9 mouse cellular contexts compared by ENCODE assay signal in the genomic region with DNA sequence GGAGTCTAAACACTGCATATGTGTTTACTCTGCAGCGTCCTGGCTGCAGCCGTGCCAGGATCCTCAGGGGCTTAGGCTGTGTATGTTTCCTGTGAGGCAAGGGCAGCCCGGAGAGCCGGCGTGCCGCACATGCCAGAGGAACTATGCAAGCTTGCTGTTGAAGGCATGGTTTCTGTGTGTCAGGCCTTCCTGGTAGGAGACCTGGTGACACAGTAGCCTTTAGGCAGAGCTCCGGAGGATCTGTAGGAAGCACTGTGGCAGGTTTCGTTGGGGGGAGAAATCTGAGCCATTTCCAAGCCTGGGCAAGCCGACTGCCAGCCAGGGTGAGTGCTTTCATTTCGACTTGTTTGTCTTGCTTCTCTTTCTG. TPM values are rescaled to one million over a fixed set of nuclear protein-coding genes. Genes with fewer than 3 reads are reported as not detected.
A peak's percentile ranks its signal among the peaks of the same experiment; 100 is the strongest.
DNase-seq lines count a peak whose midpoint lies in the region; ATAC-seq and TF ChIP-seq lines count a peak whose summit lies in the region.
"Had no signal": no experiment of that assay in that cellular context is flagged by ENCODE, and none has a peak within 500 bp of the region (broad histone marks: within the 10 kb centered on the region; RNA-seq: fewer than 3 reads in every experiment).

No protein-coding gene starts in this region.

- DNase-seq in kidney, adult 11 months = peak; percentile 51
- DNase-seq in lung, postnatal 14 days = peak; percentile 71
- DNase-seq in left cerebral cortex, postnatal 25 days (ENCODE audit: low spot score in 2 of 2) = no peak
- DNase-seq in left cerebral cortex, adult 18-20 months (ENCODE audit: low spot score in 2 of 2) = no peak
- DNase-seq: thymus, adult 18-20 months had no signal

- H3K9ac ChIP-seq in kidney, embryonic 14.5 days (ENCODE audit: low read depth, low read length) = no peak overlapping the region
- H3K9ac ChIP-seq in intestine, embryonic 15.5 days = no peak overlapping the region
- H3K9ac ChIP-seq in forebrain, embryonic 12.5 days = no peak overlapping the region

- H3K27me3 ChIP-seq in kidney, embryonic 14.5 days (ENCODE audit: control insufficient read depth, insufficient read depth, low read length) = no peaks in the 10 kb centered on the region
- H3K27me3 ChIP-seq in intestine, embryonic 15.5 days (replicated peaks) = no peaks in the 10 kb centered on the region
- H3K27me3 ChIP-seq in forebrain, embryonic 12.5 days = no peaks in the 10 kb centered on the region

- no peaks in the 10 kb centered on the region; the same call in 1 of the 2 replicates for H3K36me3 ChIP-seq in kidney, embryonic 14.5 days (ENCODE audit: control insufficient read depth, insufficient read depth, low read length)
- no peaks in the 10 kb centered on the region for H3K36me3 ChIP-seq in intestine, embryonic 15.5 days
- H3K36me3 ChIP-seq in forebrain, embryonic 12.5 days (replicated peaks) = no peaks in the 10 kb centered on the region

- TF ChIP-seq CTCF in embryonic fibroblast, embryonic 13.5 days (IDR thresholded peaks at IDR 0.05; ENCODE audit: borderline replicate concordance, insufficient read depth, low read length) = no peak

- H3K4me3 ChIP-seq in kidney, embryonic 14.5 days (ENCODE audit: low read length) = no peak overlapping the region
- H3K4me3 ChIP-seq in embryonic fibroblast, embryonic 13.5 days (ENCODE audit: insufficient read depth, low read length) = no peak overlapping the region
- no peak overlapping the region for H3K4me3 ChIP-seq in intestine, embryonic 15.5 days (replicated peaks)
- H3K4me3 ChIP-seq in forebrain, embryonic 12.5 days (replicated peaks) = no peak overlapping the region

- 0 out of 2 replicates have a peak, but pooled peaks cover 4% of the 10 kb centered on the region for H3K4me1 ChIP-seq in kidney, embryonic 14.5 days (ENCODE audit: control insufficient read depth, insufficient read depth, low read length)
- H3K4me1 ChIP-seq in embryonic fibroblast, embryonic 13.5 days (ENCODE audit: control insufficient read depth, insufficient read depth, low read length) = peaks cover 20% of the 10 kb centered on the region
- no peaks in the 10 kb centered on the region; the same call in none of the 2 replicates for H3K4me1 ChIP-seq in intestine, embryonic 15.5 days (replicated peaks)
- H3K4me1 ChIP-seq in forebrain, embryonic 12.5 days = no peaks in the 10 kb centered on the region

- H3K9me3 ChIP-seq in kidney, embryonic 14.5 days (ENCODE audit: control insufficient read depth, low read length) = no peaks in the 10 kb centered on the region; the same call in 1 of the 2 replicates
- H3K9me3 ChIP-seq in intestine, embryonic 15.5 days = no peaks in the 10 kb centered on the region
- H3K9me3 ChIP-seq in forebrain, embryonic 12.5 days = no peaks in the 10 kb centered on the region

- intact Hi-C loops in left cerebral cortex, postnatal 25 days (cut with DNase I) = loop anchor here (1.0 kb wide), 1 partner anchor 93 kb away; no protein-coding TSS in a partner anchor

- 58% methylated on average over 10 of the region's 10 CpGs for WGBS in kidney, embryonic 14.5 days
- WGBS in intestine, embryonic 15.5 days = 41% methylated on average over 10 of the region's 10 CpGs
- WGBS in forebrain, embryonic 12.5 days = 87% methylated on average over 10 of the region's 10 CpGs

- no peak overlapping the region for H3K4me2 ChIP-seq in kidney, embryonic 14.5 days (replicated peaks; ENCODE audit: low read depth, low read length)
- H3K4me2 ChIP-seq in intestine, embryonic 15.5 days (replicated peaks) = 0 out of 2 replicates have a peak overlapping the region, but pooled peaks have one; percentile 5
- H3K4me2 ChIP-seq in forebrain, embryonic 12.5 days = no peak overlapping the region

- TF ChIP-seq POLR2A in embryonic fibroblast, embryonic 13.5 days (IDR thresholded peaks at IDR 0.05; ENCODE audit: low read depth, low read length) = no peak

- ATAC-seq in kidney, embryonic 14.5 days (ENCODE audit: low FRiP score, low TSS enrichment) = no peak
- ATAC-seq in intestine, embryonic 15.5 days = peak; percentile 59
- no peak for ATAC-seq in forebrain, embryonic 12.5 days (ENCODE audit: low FRiP score)

- H3K27ac ChIP-seq in kidney, embryonic 14.5 days (ENCODE audit: low read depth, low read length) = no peak overlapping the region
- peak overlapping the region; percentile 54 for H3K27ac ChIP-seq in embryonic fibroblast, embryonic 13.5 days (ENCODE audit: insufficient read depth, low read length)
- H3K27ac ChIP-seq in intestine, embryonic 15.5 days = 0 out of 2 replicates have a peak overlapping the region, but pooled peaks have one; percentile 33
- H3K27ac ChIP-seq in forebrain, embryonic 12.5 days = no peak overlapping the region

RNA-seq across cellular contexts. Expression of a gene that starts 12.3 kb away (rescaled TPM):
- polyA plus RNA-seq in kidney, embryonic 14.5 days (2014; fragmentation: Nextera tagmentation; extraction: Ambion mirVana) = 9.8 and 15.7 TPM in 2 replicates
- polyA plus RNA-seq in embryonic fibroblast, embryonic 13.5 days (2011; ENCODE audit: insufficient read length, low read depth, missing spikeins) = 103 and 118 TPM in 2 replicates
- 17.0 and 17.7 TPM in 2 replicates for polyA plus RNA-seq in intestine, embryonic 15.5 days (2015; fragmentation: Nextera tagmentation; extraction: Ambion mirVana)
- polyA plus RNA-seq in forebrain, embryonic 12.5 days (2016; fragmentation: Nextera tagmentation; extraction: Ambion mirVana) = 7.0 and 7.1 TPM in 2 replicates
- total RNA-seq in left cerebral cortex, postnatal 25 days (2021) = 10 to 100 TPM in 1 of 2 experiments, 1 to 10 TPM in 1; 8.3 to 10.7 TPM
- total RNA-seq in left cerebral cortex, adult 18-20 months (2021) = 10 to 100 TPM in 1 of 2 experiments, 1 to 10 TPM in 1; 8.7 to 10.1 TPM

Comparison
In these comparisons a context has a peak if more than half of its experiments do, and no peak if none do; other contexts are left out.
1. DNase-seq: peak in kidney, adult 11 months (single experiment) and lung, postnatal 14 days (single experiment); none in left cerebral cortex, postnatal 25 days (0 of 2) and left cerebral cortex, adult 18-20 months (0 of 2).
2. H3K27ac ChIP-seq: peak in embryonic fibroblast, embryonic 13.5 days (single experiment) and intestine, embryonic 15.5 days (single experiment); none in kidney, embryonic 14.5 days (single experiment) and forebrain, embryonic 12.5 days (single experiment).